Mouse (Mus musculus) megakaryocyte, embryonic 14.5 days (primary cell): Measurements from ENCODE around the gene Ifit2. TPM values are rescaled to one million over a fixed set of nuclear protein-coding genes. Genes with fewer than 3 reads are reported as not detected.

Experiments
- H3K27me3 ChIP-seq: replicated peaks from 2 replicates; pipeline ENCODE3; 2012; ENCODE audit warnings: inconsistent platforms
- H3K36me3 ChIP-seq: replicated peaks from 2 replicates; pipeline ENCODE3; 2012; ENCODE audit warnings: low read length, inconsistent platforms, mixed read lengths
- H3K4me1 ChIP-seq: 2 replicates; pipeline ENCODE4 v1.6.1; 2012; ENCODE audit warnings: inconsistent platforms
- H3K4me3 ChIP-seq: replicated peaks from 2 replicates; pipeline ENCODE3; 2012; ENCODE audit warnings: moderate library complexity, mild to moderate bottlenecking, inconsistent platforms
- H3K9me3 ChIP-seq: 2 replicates; pipeline ENCODE4 v1.6.1; 2012; ENCODE audit warnings: inconsistent platforms
- FLI1 ChIP-seq: IDR thresholded peaks from 2 replicates; pipeline ENCODE4 v1.6.1; 2012; ENCODE audit warnings: low read length, inconsistent platforms, mixed read lengths
- GATA1 ChIP-seq: IDR thresholded peaks from 3 replicates; pipeline ENCODE4 v1.6.1; 2012; ENCODE audit warnings: mixed read lengths, low read length, inconsistent platforms, borderline replicate concordance
- polyA plus RNA-seq: library from polyadenylated mRNA; stranded (reverse); fragments of >175 nt; gene quantifications from 2 replicates; pipeline ENCODE4 v1.2.3, GENCODE M21; 2012; ENCODE audit warnings: low replicate concordance; ENCODE audit not compliant: insufficient read depth

The Ifit2 gene
- polyA plus RNA-seq, 1 experiment, result 0.25 TPM

- no peaks in the 10 kb centered on the region for H3K9me3 ChIP-seq
- H3K36me3 ChIP-seq, result no peaks in the 10 kb centered on the region
- peaks cover 10% of the 10 kb centered on the region for H3K27me3 ChIP-seq
- peaks cover 6% of the 10 kb centered on the region for H3K4me1 ChIP-seq
- TF ChIP-seq FLI1 (no peak), GATA1 (no peak)
- no peak overlapping the region for H3K4me3 ChIP-seq
Observed at GRCm38 (mm10) chr19:34620871-34621270, 70.4 kb downstream of the Ifit2 start.

- no peaks in the 10 kb centered on the region for H3K9me3 ChIP-seq
- peaks cover 6% of the 10 kb centered on the region for H3K4me1 ChIP-seq
- H3K4me3 ChIP-seq, result no peak overlapping the region
- peaks cover 12% of the 10 kb centered on the region for H3K27me3 ChIP-seq
- no peaks in the 10 kb centered on the region for H3K36me3 ChIP-seq
- TF ChIP-seq GATA1, result no peak
- TF ChIP-seq FLI1, result no peak
Observed at GRCm38 (mm10) chr19:34623781-34624180, 73.3 kb downstream of the Ifit2 start.

GRCm38 (mm10) chr19:34624663-34625062 lies 74.2 kb downstream of the Ifit2 start:
- peaks cover 6% of the 10 kb centered on the region for H3K4me1 ChIP-seq
- H3K27me3 ChIP-seq, result peaks cover 12% of the 10 kb centered on the region
- no peaks in the 10 kb centered on the region for H3K36me3 ChIP-seq
- no peak overlapping the region for H3K4me3 ChIP-seq
- no peaks in the 10 kb centered on the region for H3K9me3 ChIP-seq
- TF ChIP-seq GATA1, result no peak
- no peak for TF ChIP-seq FLI1

Other genes with a start within 250 kb of the Ifit2 start
- gene Ch25h, start 75.5 kb upstream of the Ifit2 start, polyA plus RNA-seq, result not detected in 2 replicates
- gene Lipa, start 23.2 kb upstream of the Ifit2 start, polyA plus RNA-seq, result 1.4 TPM in 1 of 2 replicates, not detected in the other
- 1.9 TPM in 1 of 2 replicates, not detected in the other for gene Ifit3, start 32.8 kb downstream of the Ifit2 start, polyA plus RNA-seq
- 0.06 TPM in 1 of 2 replicates, not detected in the other for gene Ifit1bl1, start 51.3 kb downstream of the Ifit2 start, polyA plus RNA-seq
- gene Ifit3b, start 57.3 kb downstream of the Ifit2 start, polyA plus RNA-seq, result 1.2 TPM in 1 of 2 replicates, not detected in the other
- gene Ifit1bl2, start 90.0 kb downstream of the Ifit2 start, polyA plus RNA-seq, result 0.30 TPM in 1 of 2 replicates, not detected in the other
- gene Ifit1, start 90.2 kb downstream of the Ifit2 start, polyA plus RNA-seq, result 1.2 TPM in 1 of 2 replicates, not detected in the other
- not detected in 2 replicates for gene Slc16a12, start 196.6 kb downstream of the Ifit2 start, polyA plus RNA-seq